Comparison of ENCODE assay signal across 8 mouse cellular contexts in the genomic region with DNA sequence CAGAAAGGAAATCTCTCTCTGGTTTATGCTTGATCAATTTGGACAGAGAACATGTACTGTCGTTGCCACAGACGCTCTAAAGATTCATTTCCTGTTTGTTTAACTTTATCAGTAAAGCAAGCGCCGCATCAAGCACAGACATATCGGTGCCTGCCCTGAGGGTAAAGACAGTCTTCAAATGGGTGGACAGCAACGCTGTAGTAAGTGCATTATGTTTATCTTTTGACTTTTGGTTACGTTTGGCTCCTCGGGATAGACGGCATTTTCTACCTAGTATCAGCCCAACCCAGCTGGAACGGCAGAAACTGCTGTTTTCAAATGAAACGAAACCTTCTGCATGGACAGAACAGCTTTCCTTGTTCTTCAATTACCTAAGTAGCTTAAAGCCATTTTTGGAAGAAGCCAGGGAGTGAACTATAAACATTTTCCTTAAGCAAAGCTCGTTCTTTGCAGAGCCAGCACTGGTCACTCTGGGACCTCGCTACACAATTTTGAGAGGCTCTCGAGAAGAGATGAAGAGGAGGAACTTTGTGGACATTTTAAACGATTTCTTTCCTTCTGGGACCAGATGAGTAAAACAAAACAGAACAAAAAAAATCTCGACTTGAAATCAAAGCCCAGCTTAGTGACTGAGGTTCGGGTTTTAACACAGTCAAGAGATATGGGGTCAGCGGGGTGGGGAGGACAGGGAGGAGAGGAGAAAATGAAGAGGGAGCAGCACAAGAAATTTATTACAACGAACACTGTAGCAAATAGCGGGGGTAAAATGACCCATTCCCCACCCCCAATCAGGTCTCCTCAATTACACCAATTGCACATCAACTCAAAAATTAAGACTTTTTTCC.
A peak's percentile ranks its signal among the peaks of the same experiment; 100 is the strongest.
DNase-seq lines count a peak whose midpoint lies in the region; ATAC-seq and TF ChIP-seq lines count a peak whose summit lies in the region.

No protein-coding gene starts in this region.

- H3K9ac ChIP-seq in liver, postnatal 0 days (replicated peaks) = peak overlapping the region; percentile 3; the same call in 1 of the 2 replicates

- no peak for DNase-seq in gastrocnemius, adult 2 months
- no peak for DNase-seq in gastrocnemius, postnatal 10 days
- DNase-seq in adrenal gland, postnatal 14 days = peak; percentile 29
- DNase-seq in heart, postnatal 10 days = peak; percentile 20 to 36
- DNase-seq in liver, postnatal 0 days = no peak
- no peak for DNase-seq in ovary, adult 18-20 months (ENCODE audit: low spot score)
- DNase-seq in forebrain, embryonic 10.5 days (ENCODE audit: extremely low spot score, low spot score) = no peak
- DNase-seq in layer of hippocampus, postnatal 10 days (ENCODE audit: low spot score in 2 of 2) = no peak

- H3K4me2 ChIP-seq in liver, postnatal 0 days (ENCODE audit: low read depth, low read length) = peak overlapping the region; percentile 64

- no peak for ATAC-seq in liver, postnatal 0 days

- TF ChIP-seq EP300 in liver, postnatal 0 days (IDR thresholded peaks at IDR 0.05; ENCODE audit: low read depth) = no peak

- no peaks in the 10 kb centered on the region for H3K9me3 ChIP-seq in liver, postnatal 0 days (ENCODE audit: low read length)
- no peaks in the 10 kb centered on the region for H3K9me3 ChIP-seq in forebrain, embryonic 10.5 days

- intact Hi-C loops in gastrocnemius, adult 2 months (cut with DNase I) = no loop called here
- intact Hi-C loops in heart, postnatal 10 days (cut with DNase I) = no loop called here

- TF ChIP-seq CTCF in gastrocnemius, adult 2 months (IDR thresholded peaks at IDR 0.05) = no peak
- TF ChIP-seq CTCF in liver, postnatal 0 days (IDR thresholded peaks at IDR 0.05; ENCODE audit: low read depth) = no peak

- H3K27me3 ChIP-seq in liver, postnatal 0 days (ENCODE audit: insufficient read depth, low read length) = no peaks in the 10 kb centered on the region
- H3K27me3 ChIP-seq in forebrain, embryonic 10.5 days (ENCODE audit: poor library complexity, severe bottlenecking) = peaks cover 24% of the 10 kb centered on the region

- H3K4me3 ChIP-seq in gastrocnemius, adult 2 months = peak overlapping the region; percentile 66
- peak overlapping the region; percentile 41 for H3K4me3 ChIP-seq in liver, postnatal 0 days (ENCODE audit: low read depth, low read length)
- H3K4me3 ChIP-seq in forebrain, embryonic 10.5 days = no peak overlapping the region

- peak overlapping the region; percentile 71 for H3K27ac ChIP-seq in gastrocnemius, adult 2 months
- 0 out of 2 replicates have a peak overlapping the region, but pooled peaks have one; percentile 41 for H3K27ac ChIP-seq in liver, postnatal 0 days (ENCODE audit: low read depth)
- no peak overlapping the region for H3K27ac ChIP-seq in forebrain, embryonic 10.5 days

- no peaks in the 10 kb centered on the region; the same call in 1 of the 2 replicates for H3K4me1 ChIP-seq in liver, postnatal 0 days (ENCODE audit: insufficient read depth)
- H3K4me1 ChIP-seq in forebrain, embryonic 10.5 days = peaks cover 7% of the 10 kb centered on the region

- no peaks in the 10 kb centered on the region for H3K36me3 ChIP-seq in liver, postnatal 0 days (replicated peaks; ENCODE audit: insufficient read depth, low read length)
- no peaks in the 10 kb centered on the region for H3K36me3 ChIP-seq in forebrain, embryonic 10.5 days (replicated peaks)

- 23% methylated on average over 20 of the region's 20 CpGs for WGBS in liver, postnatal 0 days (ENCODE audit: insufficient replicate concordance)
- 64% methylated on average over 20 of the region's 20 CpGs for WGBS in forebrain, embryonic 10.5 days

Comparison
In these comparisons a context has a peak if more than half of its experiments do, and no peak if none do; other contexts are left out.
1. DNase-seq: peak in adrenal gland, postnatal 14 days (single experiment) and heart, postnatal 10 days (2 of 2); none in gastrocnemius, adult 2 months (single experiment), gastrocnemius, postnatal 10 days (single experiment), liver, postnatal 0 days (single experiment), ovary, adult 18-20 months (single experiment), forebrain, embryonic 10.5 days (single experiment) and layer of hippocampus, postnatal 10 days (0 of 2).